Mouse (Mus musculus): ENCODE data around the gene Rcc1. TPM values are rescaled to one million over a fixed set of nuclear protein-coding genes. Genes with fewer than 3 reads are reported as not detected.
"Not testable (repeated sequence)": the region's sequence is repeated elsewhere in the genome, so short reads cannot be mapped to it uniquely, and the experiment has no call there.

The Rcc1 gene
- polyA plus RNA-seq, 1 experiment, result 48.8 TPM

GRCm38 (mm10) chr4:132306004-132306403 lies 47.4 kb downstream of the Rcc1 start:
- Histone ChIP-seq H3K4me3 (replicated peaks; ENCODE audit: control insufficient read depth, low read depth, low read length) (no peak overlapping the region), H3K4me1 (ENCODE audit: control insufficient read depth, insufficient read depth, low read length) (peaks cover 2% of the 10 kb centered on the region), H3K27ac (ENCODE audit: control insufficient read depth, insufficient read depth, low read depth, low read length, poor library complexity) (no peak overlapping the region)
- TF ChIP-seq CTCF (IDR thresholded peaks at IDR 0.05; ENCODE audit: control insufficient read depth, insufficient read depth, low read length) (no peak), POLR2A (IDR thresholded peaks at IDR 0.05; ENCODE audit: borderline replicate concordance, control insufficient read depth, low read depth, low read length) (no peak)
- 14% methylated on average over 6 of the region's 6 CpGs for WGBS

GRCm38 (mm10) chr4:132305276-132305675 lies 48.1 kb downstream of the Rcc1 start:
- H3K4me1 ChIP-seq (ENCODE audit: control insufficient read depth, insufficient read depth, low read length), result peaks cover 2% of the 10 kb centered on the region
- TF ChIP-seq CTCF (IDR thresholded peaks at IDR 0.05; ENCODE audit: control insufficient read depth, insufficient read depth, low read length) (no peak), POLR2A (IDR thresholded peaks at IDR 0.05; ENCODE audit: borderline replicate concordance, control insufficient read depth, low read depth, low read length) (no peak)
- 26% methylated on average over 8 of the region's 8 CpGs for WGBS
- H3K27ac ChIP-seq (ENCODE audit: control insufficient read depth, insufficient read depth, low read depth, low read length, poor library complexity), result no peak overlapping the region
- H3K4me3 ChIP-seq (replicated peaks; ENCODE audit: control insufficient read depth, low read depth, low read length), result no peak overlapping the region

GRCm38 (mm10) chr4:132303484-132303883 lies 49.9 kb downstream of the Rcc1 start:
- peak overlapping the region; percentile 11 for H3K4me3 ChIP-seq (replicated peaks; ENCODE audit: control insufficient read depth, low read depth, low read length)
- H3K4me1 ChIP-seq (ENCODE audit: control insufficient read depth, insufficient read depth, low read length); H3K27ac ChIP-seq (ENCODE audit: control insufficient read depth, insufficient read depth, low read depth, low read length, poor library complexity): not testable (repeated sequence)
- 55% methylated on average over 6 of the region's 6 CpGs for WGBS

- TF ChIP-seq CTCF (IDR thresholded peaks at IDR 0.05; ENCODE audit: control insufficient read depth, insufficient read depth, low read length), result no peak
- no peak for TF ChIP-seq POLR2A (IDR thresholded peaks at IDR 0.05; ENCODE audit: borderline replicate concordance, control insufficient read depth, low read depth, low read length)
- Histone ChIP-seq H3K27ac (ENCODE audit: control insufficient read depth, insufficient read depth, low read depth, low read length, poor library complexity) (no peak within 1 kb of the TSS), H3K4me3 (replicated peaks; ENCODE audit: control insufficient read depth, low read depth, low read length) (peak within 1 kb of the TSS; percentile 43), H3K4me1 (ENCODE audit: control insufficient read depth, insufficient read depth, low read length) (no peaks in the 10 kb centered on the region; the same call in 1 of the 2 replicates)
- WGBS, result 1% methylated on average over 31 of the region's 31 CpGs
Measured at GRCm38 (mm10) chr4:132302939-132303479, 50.4 kb downstream of the Rcc1 start, which contains the start of gene Rab42. Gene Rab42 (minus strand): TSS chr4:132303385.

- Histone ChIP-seq H3K4me3 (replicated peaks; ENCODE audit: control insufficient read depth, low read depth, low read length) (peak overlapping the region; percentile 43), H3K27ac (ENCODE audit: control insufficient read depth, insufficient read depth, low read depth, low read length, poor library complexity) (no peak overlapping the region), H3K4me1 (ENCODE audit: control insufficient read depth, insufficient read depth, low read length) (no peaks in the 10 kb centered on the region; the same call in 1 of the 2 replicates)
- TF ChIP-seq CTCF (IDR thresholded peaks at IDR 0.05; ENCODE audit: control insufficient read depth, insufficient read depth, low read length) (no peak), POLR2A (IDR thresholded peaks at IDR 0.05; ENCODE audit: borderline replicate concordance, control insufficient read depth, low read depth, low read length) (no peak)
- WGBS, result 64% methylated on average over 16 of the region's 16 CpGs
Measured at GRCm38 (mm10) chr4:132301965-132302938, 51.2 kb downstream of the Rcc1 start.

GRCm38 (mm10) chr4:132301486-132301885 lies 51.9 kb downstream of the Rcc1 start:
- no peak overlapping the region for H3K27ac ChIP-seq (ENCODE audit: control insufficient read depth, insufficient read depth, low read depth, low read length, poor library complexity)
- 89% methylated on average over 6 of the region's 6 CpGs for WGBS
- TF ChIP-seq CTCF (IDR thresholded peaks at IDR 0.05; ENCODE audit: control insufficient read depth, insufficient read depth, low read length), result no peak
- no peak for TF ChIP-seq POLR2A (IDR thresholded peaks at IDR 0.05; ENCODE audit: borderline replicate concordance, control insufficient read depth, low read depth, low read length)
- H3K4me3 ChIP-seq (replicated peaks; ENCODE audit: control insufficient read depth, low read depth, low read length), result no peak overlapping the region
- no peaks in the 10 kb centered on the region; the same call in 1 of the 2 replicates for H3K4me1 ChIP-seq (ENCODE audit: control insufficient read depth, insufficient read depth, low read length)

GRCm38 (mm10) chr4:132299849-132300248 lies 53.6 kb downstream of the Rcc1 start:
- H3K27ac ChIP-seq (ENCODE audit: control insufficient read depth, insufficient read depth, low read depth, low read length, poor library complexity), result no peak overlapping the region
- TF ChIP-seq CTCF (IDR thresholded peaks at IDR 0.05; ENCODE audit: control insufficient read depth, insufficient read depth, low read length) (no peak), POLR2A (IDR thresholded peaks at IDR 0.05; ENCODE audit: borderline replicate concordance, control insufficient read depth, low read depth, low read length) (no peak)
- WGBS, result 96% methylated on average over 1 of the region's 1 CpGs
- no peaks in the 10 kb centered on the region for H3K4me1 ChIP-seq (ENCODE audit: control insufficient read depth, insufficient read depth, low read length)
- H3K4me3 ChIP-seq (replicated peaks; ENCODE audit: control insufficient read depth, low read depth, low read length), result no peak overlapping the region

- 67% methylated on average over 8 of the region's 8 CpGs for WGBS
- Histone ChIP-seq H3K4me1 (ENCODE audit: control insufficient read depth, insufficient read depth, low read length) (no peaks in the 10 kb centered on the region; the same call in 1 of the 2 replicates), H3K4me3 (replicated peaks; ENCODE audit: control insufficient read depth, low read depth, low read length) (no peak overlapping the region), H3K27ac (ENCODE audit: control insufficient read depth, insufficient read depth, low read depth, low read length, poor library complexity) (no peak overlapping the region)
- TF ChIP-seq CTCF (IDR thresholded peaks at IDR 0.05; ENCODE audit: control insufficient read depth, insufficient read depth, low read length) (no peak), POLR2A (IDR thresholded peaks at IDR 0.05; ENCODE audit: borderline replicate concordance, control insufficient read depth, low read depth, low read length) (no peak)
Measured at GRCm38 (mm10) chr4:132295696-132296390, 57.6 kb downstream of the Rcc1 start.

Data from bone marrow, adult 2 months (tissue).